Mouse (Mus musculus): ENCODE results near the gene Glo1.

GRCm38 (mm10) chr17:30663170-30663569 is 36.5 kb upstream of the Glo1 start:
- TF ChIP-seq MAX (IDR thresholded peaks at IDR 0.05; ENCODE audit: low read depth) (no peak), POLR2A (IDR thresholded peaks at IDR 0.05; ENCODE audit: insufficient read length, low read depth) (no peak)

All from myocyte (in vitro differentiated cells).